Mouse (Mus musculus): ENCODE measurements at regions not wholly inside any gene's neighbourhood (a gene's known extent, or its start where the extent isn't known, plus 50 kb on each side); places are given as distances from the start of the nearest gene placed in this dataset.

GRCm38 (mm10) chr1:143466092-143466491 is 174.4 kb upstream of the B3galt2 start:
- TF ChIP-seq CTCF (IDR thresholded peaks at IDR 0.05 in 2 of 3, conservative IDR thresholded peaks at IDR 0.05 in 1 of 3; ENCODE audit: control insufficient read depth in 1 of 3, insufficient read depth in 1 of 3, low read depth in 2 of 3, low read length in 3 of 3, poor library complexity in 1 of 3, severe bottlenecking in 1 of 3): no peak
- TF ChIP-seq ETS1 (IDR thresholded peaks at IDR 0.05; ENCODE audit: low read depth, low read length): no peak
- no peak for TF ChIP-seq POLR2A (IDR thresholded peaks at IDR 0.05; ENCODE audit: control insufficient read depth in 1 of 2, insufficient read depth in 1 of 2, low read depth in 1 of 2, low read length in 2 of 2, poor library complexity in 1 of 2)
- no peak for TF ChIP-seq EP300 (IDR thresholded peaks at IDR 0.05; ENCODE audit: low read depth in 1 of 2, low read length in 2 of 2)
- TF ChIP-seq ZNF384 (IDR thresholded peaks at IDR 0.05; ENCODE audit: low read depth, low read length): no peak
